Mouse (Mus musculus): Measurements from ENCODE around the gene Strn4. TPM values are rescaled to one million over a fixed set of nuclear protein-coding genes. Genes with fewer than 3 reads are reported as not detected.

Strn4 gene
- total and polyA plus RNA-seq, 3 experiments = 46.0 to 74.5 (median 63.5) TPM

DNA sequence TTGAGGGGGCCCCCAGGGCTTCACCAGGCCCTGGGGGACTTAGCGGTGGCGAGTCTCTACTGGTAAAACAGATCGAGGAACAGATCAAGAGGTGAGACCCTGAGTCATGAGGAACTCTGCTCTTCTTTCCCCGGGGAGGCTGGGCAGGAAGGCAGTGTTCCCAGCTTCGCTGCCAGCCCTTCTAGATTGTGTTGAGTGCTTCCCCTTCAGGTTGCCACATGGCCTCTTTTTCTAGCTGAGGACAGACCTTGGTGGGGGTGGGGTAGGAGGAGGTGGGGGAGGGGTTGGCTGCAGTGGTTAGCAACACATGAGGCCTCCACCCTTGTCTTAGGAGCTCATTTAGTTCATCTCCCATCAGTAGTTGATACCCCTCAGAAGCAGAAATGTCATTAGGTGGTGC, 10.9 kb downstream of the Strn4 start:
- Histone ChIP-seq H3K9ac (ENCODE audit: insufficient read depth, low read depth) (no peak overlapping the region), H3K36me3 (replicated peaks in 1 of 2; ENCODE audit: control insufficient read depth in 1 of 2, insufficient read depth in 1 of 2, low read length in 1 of 2) (peaks cover 84 to 96% of the 10 kb centered on the region in 2 experiments), H3K4me1 (ENCODE audit: control insufficient read depth in 1 of 2, insufficient read depth in 2 of 2) (peaks cover 19 to 78% of the 10 kb centered on the region in 2 experiments), H3K4me2 (ENCODE audit: insufficient read depth, low read depth, poor library complexity, severe bottlenecking) (no peak overlapping the region), H3K27me3 (replicated peaks) (no peaks in the 10 kb centered on the region), H3K9me3 (replicated peaks; ENCODE audit: low read length) (no peaks in the 10 kb centered on the region), H3K4me3 (replicated peaks in 1 of 3; ENCODE audit: low read depth in 2 of 3, low read length in 2 of 3, poor library complexity in 1 of 3) (peak overlapping the region in 1 of 3 experiments; percentile 25), H3K27ac (ENCODE audit: insufficient read depth, low read depth) (peak overlapping the region; percentile 83), H3K79me2 (replicated peaks; ENCODE audit: control insufficient read depth, extremely low read depth, insufficient read depth, poor library complexity, severe bottlenecking) (peaks cover 23% of the 10 kb centered on the region)
- in situ Hi-C loops (cut with MboI; ENCODE audit: low pct_ligation_motif_present, low pct_unique_long_range_greater_than_20kb, low sequenced_read_pairs) = no loop called here
- dilution Hi-C loops (cut with MboI; ENCODE audit: extremely low pct_ligation_motif_present, extremely low pct_unique_long_range_greater_than_20kb, low sequenced_read_pairs) = no loop called here
- peak; percentile 69 for DNase-seq (ENCODE audit: extremely low read depth)
- TF ChIP-seq MYC (IDR thresholded peaks at IDR 0.05; ENCODE audit: low read depth, low read length) = 0 out of 2 replicates have a peak, but pooled peaks have one; percentile 28
- TF ChIP-seq CHD2 (IDR thresholded peaks at IDR 0.05; ENCODE audit: low read length) = peak; percentile 84
- no peak for TF ChIP-seq USF2 (conservative IDR thresholded peaks at IDR 0.05; ENCODE audit: low read depth, low read length)
- TF ChIP-seq EP300 (IDR thresholded peaks at IDR 0.05; ENCODE audit: low read length) = no peak
- no peak for TF ChIP-seq ETS1 (conservative IDR thresholded peaks at IDR 0.05; ENCODE audit: low read depth, low read length)

DNA sequence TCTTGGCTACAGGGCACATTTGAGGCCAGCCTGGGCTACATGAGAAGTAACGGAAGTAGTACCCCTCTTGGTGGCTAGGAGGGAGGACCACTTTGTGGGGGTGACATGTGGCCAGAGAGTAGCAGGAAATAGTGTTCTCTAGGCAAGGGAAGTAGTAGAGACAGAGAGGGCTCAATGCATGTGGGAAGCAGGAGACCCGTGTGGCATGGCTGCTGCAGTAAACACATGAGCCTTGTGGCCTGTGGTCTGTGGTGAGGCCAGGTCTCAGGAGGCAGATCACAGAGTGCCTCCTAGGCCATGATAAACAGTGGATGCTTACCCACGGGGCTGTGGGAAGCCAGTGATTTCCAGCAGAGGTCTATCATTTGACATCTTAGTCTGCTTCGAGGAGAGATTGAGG, 11.6 kb downstream of the Strn4 start:
- peak overlapping the region in 1 of 3 experiments; percentile 26 for H3K4me3 ChIP-seq (replicated peaks in 1 of 3; ENCODE audit: low read depth in 2 of 3, low read length in 2 of 3, poor library complexity in 1 of 3)
- H3K79me2 ChIP-seq (replicated peaks; ENCODE audit: control insufficient read depth, extremely low read depth, insufficient read depth, poor library complexity, severe bottlenecking) = peaks cover 16% of the 10 kb centered on the region
- H3K9me3 ChIP-seq (replicated peaks; ENCODE audit: low read length) = no peaks in the 10 kb centered on the region
- in situ Hi-C loops (cut with MboI; ENCODE audit: low pct_ligation_motif_present, low pct_unique_long_range_greater_than_20kb, low sequenced_read_pairs) (no loop called here), dilution Hi-C loops (cut with MboI; ENCODE audit: extremely low pct_ligation_motif_present, extremely low pct_unique_long_range_greater_than_20kb, low sequenced_read_pairs) (no loop called here)
- no peaks in the 10 kb centered on the region for H3K27me3 ChIP-seq (replicated peaks)
- TF ChIP-seq NELFE (IDR thresholded peaks at IDR 0.05; ENCODE audit: low read depth, low read length) = 0 out of 2 replicates have a peak, but pooled peaks have one; percentile 10
- TF ChIP-seq MEF2A (IDR thresholded peaks at IDR 0.05; ENCODE audit: borderline replicate concordance, low read depth, low read length) = no peak
- TF ChIP-seq BHLHE40 (IDR thresholded peaks at IDR 0.05; ENCODE audit: low read depth, low read length) = peak; percentile 76
- no peak for TF ChIP-seq IRF4 (IDR thresholded peaks at IDR 0.05; ENCODE audit: low read depth, low read length)
- H3K27ac ChIP-seq (ENCODE audit: insufficient read depth, low read depth) = peak overlapping the region; percentile 83
- 0 out of 2 replicates have a peak overlapping the region, but pooled peaks have one; percentile 8 for H3K4me2 ChIP-seq (ENCODE audit: insufficient read depth, low read depth, poor library complexity, severe bottlenecking)
- H3K9ac ChIP-seq (ENCODE audit: insufficient read depth, low read depth) = no peak overlapping the region
- DNase-seq (ENCODE audit: extremely low read depth) = no peak
- peaks cover 91 to 96% of the 10 kb centered on the region in 2 experiments for H3K36me3 ChIP-seq (replicated peaks in 1 of 2; ENCODE audit: control insufficient read depth in 1 of 2, insufficient read depth in 1 of 2, low read length in 1 of 2)
- H3K4me1 ChIP-seq (ENCODE audit: control insufficient read depth in 1 of 2, insufficient read depth in 2 of 2) = peaks cover 19 to 71% of the 10 kb centered on the region in 2 experiments

DNA sequence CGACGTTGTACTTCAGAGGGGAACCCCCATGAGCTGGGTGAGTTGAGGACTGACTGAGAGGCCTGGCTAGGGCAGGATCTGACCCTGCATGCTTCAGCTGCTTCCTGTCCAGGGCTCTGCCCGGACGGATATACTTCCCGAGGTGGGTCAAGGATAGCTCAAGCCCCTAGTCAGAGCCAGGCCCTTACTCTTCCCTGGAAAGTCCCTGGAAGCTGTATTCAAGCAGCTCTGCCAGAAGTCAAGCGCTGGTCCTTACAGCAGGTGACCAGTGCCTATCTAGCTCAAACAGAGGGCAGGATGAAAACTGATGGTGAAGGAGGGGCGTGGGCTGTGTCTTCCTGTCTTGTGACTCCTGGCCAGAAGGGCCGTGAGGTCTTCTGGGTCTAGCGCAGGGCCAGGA, 14.8 kb downstream of the Strn4 start:
- peaks cover 89 to 97% of the 10 kb centered on the region in 2 experiments for H3K36me3 ChIP-seq (replicated peaks in 1 of 2; ENCODE audit: control insufficient read depth in 1 of 2, insufficient read depth in 1 of 2, low read length in 1 of 2)
- dilution Hi-C loops (cut with MboI; ENCODE audit: extremely low pct_ligation_motif_present, extremely low pct_unique_long_range_greater_than_20kb, low sequenced_read_pairs) = no loop called here

More for the DNA sequence above, 14.8 kb downstream of the Strn4 start:
- Histone ChIP-seq H3K27me3 (replicated peaks) (no peaks in the 10 kb centered on the region), H3K4me2 (ENCODE audit: insufficient read depth, low read depth, poor library complexity, severe bottlenecking) (no peak overlapping the region), H3K9ac (ENCODE audit: insufficient read depth, low read depth) (no peak overlapping the region), H3K9me3 (replicated peaks; ENCODE audit: low read length) (no peaks in the 10 kb centered on the region), H3K4me3 (replicated peaks in 1 of 3; ENCODE audit: low read depth in 2 of 3, low read length in 2 of 3, poor library complexity in 1 of 3) (no peak overlapping the region), H3K79me2 (replicated peaks; ENCODE audit: control insufficient read depth, extremely low read depth, insufficient read depth, poor library complexity, severe bottlenecking) (peaks cover 4% of the 10 kb centered on the region; the same call in 1 of the 2 replicates), H3K27ac (ENCODE audit: insufficient read depth, low read depth) (no peak overlapping the region), H3K4me1 (ENCODE audit: control insufficient read depth in 1 of 2, insufficient read depth in 2 of 2) (peaks cover 19 to 47% of the 10 kb centered on the region in 2 experiments)
- TF ChIP-seq POLR2AphosphoS2 (IDR thresholded peaks at IDR 0.05; ENCODE audit: low read depth, low read length) (no peak), E2F4 (IDR thresholded peaks at IDR 0.05; ENCODE audit: insufficient replicate concordance, low read depth, low read length) (no peak), SMC3 (IDR thresholded peaks at IDR 0.05; ENCODE audit: low read depth, low read length) (no peak), ELF1 (IDR thresholded peaks at IDR 0.05; ENCODE audit: low read depth, low read length) (no peak), USF1 (IDR thresholded peaks at IDR 0.05; ENCODE audit: low read depth, low read length) (no peak), CTCF (conservative IDR thresholded peaks at IDR 0.05 in 1 of 2, IDR thresholded peaks at IDR 0.05 in 1 of 2; ENCODE audit: low read depth in 2 of 2, low read length in 2 of 2) (no peak), SIN3A (IDR thresholded peaks at IDR 0.05; ENCODE audit: low read length) (no peak), RCOR1 (conservative IDR thresholded peaks at IDR 0.05; ENCODE audit: low read depth, low read length) (no peak), POLR2A (IDR thresholded peaks at IDR 0.05; ENCODE audit: low read depth, low read length) (no peak), TCF12 (IDR thresholded peaks at IDR 0.05; ENCODE audit: low read depth, low read length) (no peak), JUND (conservative IDR thresholded peaks at IDR 0.05; ENCODE audit: low read depth, low read length) (no peak), EP300 (IDR thresholded peaks at IDR 0.05; ENCODE audit: low read length) (no peak), JUN (IDR thresholded peaks at IDR 0.05; ENCODE audit: insufficient read depth, low read depth, low read length) (no peak), ZC3H11A (IDR thresholded peaks at IDR 0.05; ENCODE audit: low read depth, low read length) (no peak), GABPA (IDR thresholded peaks at IDR 0.05; ENCODE audit: insufficient replicate concordance, low read depth, low read length) (no peak), ZNF384 (IDR thresholded peaks at IDR 0.05; ENCODE audit: low read depth, low read length) (no peak)
- in situ Hi-C loops (cut with MboI; ENCODE audit: low pct_ligation_motif_present, low pct_unique_long_range_greater_than_20kb, low sequenced_read_pairs) = no loop called here
- DNase-seq (ENCODE audit: extremely low read depth) = no peak

All from CH12.LX (cell line).